Mouse (Mus musculus): Measurements from ENCODE around the gene Mul1. TPM values are rescaled to one million over a fixed set of nuclear protein-coding genes. Genes with fewer than 3 reads are reported as not detected.

Gene Mul1
- polyA plus RNA-seq, 1 experiment from 2014 or later: 18.6 TPM

DNA sequence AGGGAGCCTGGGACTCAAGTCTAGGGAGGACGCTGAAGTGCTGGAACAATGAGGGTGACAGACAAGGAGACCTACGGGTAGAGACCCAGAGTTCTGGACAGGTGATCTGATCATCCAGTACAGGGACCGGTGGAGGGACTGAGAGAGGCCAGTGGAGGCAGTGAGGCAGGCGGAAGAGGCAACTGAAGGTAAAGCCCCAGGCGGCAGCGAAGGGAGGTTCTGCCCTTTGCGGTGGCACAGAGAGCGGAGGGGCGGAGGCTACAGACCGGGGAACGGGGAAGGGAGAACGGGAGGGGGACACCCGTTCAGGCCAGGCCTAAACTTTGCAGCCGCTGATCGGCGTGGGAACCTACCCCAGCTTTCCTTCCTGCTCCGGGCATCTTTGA, 21.5 kb downstream of the Mul1 start:
- no peak overlapping the region for H3K27ac ChIP-seq (ENCODE audit: low read depth, low read length)
- H3K4me2 ChIP-seq (ENCODE audit: low read depth, low read length, severe bottlenecking): peak overlapping the region; percentile 78
- no peak for ATAC-seq (replicated peaks; ENCODE audit: low FRiP score)
- no peaks in the 10 kb centered on the region for H3K9me3 ChIP-seq (ENCODE audit: control insufficient read depth, low read length)
- peak overlapping the region; percentile 77 for H3K9ac ChIP-seq (ENCODE audit: low read length)
- DNase-seq (ENCODE audit: low spot score): no peak
- H3K4me1 ChIP-seq (replicated peaks; ENCODE audit: control insufficient read depth, insufficient read depth, low read length): peaks cover 20% of the 10 kb centered on the region
- peaks cover 32% of the 10 kb centered on the region for H3K27me3 ChIP-seq (ENCODE audit: control insufficient read depth, insufficient read depth, low read length)
- H3K36me3 ChIP-seq (ENCODE audit: control insufficient read depth, insufficient read depth, low read length): no peaks in the 10 kb centered on the region
- peak overlapping the region; percentile 79 for H3K4me3 ChIP-seq (ENCODE audit: low read depth, low read length)
- WGBS: 1% methylated on average over 17 of the region's 17 CpGs

DNA sequence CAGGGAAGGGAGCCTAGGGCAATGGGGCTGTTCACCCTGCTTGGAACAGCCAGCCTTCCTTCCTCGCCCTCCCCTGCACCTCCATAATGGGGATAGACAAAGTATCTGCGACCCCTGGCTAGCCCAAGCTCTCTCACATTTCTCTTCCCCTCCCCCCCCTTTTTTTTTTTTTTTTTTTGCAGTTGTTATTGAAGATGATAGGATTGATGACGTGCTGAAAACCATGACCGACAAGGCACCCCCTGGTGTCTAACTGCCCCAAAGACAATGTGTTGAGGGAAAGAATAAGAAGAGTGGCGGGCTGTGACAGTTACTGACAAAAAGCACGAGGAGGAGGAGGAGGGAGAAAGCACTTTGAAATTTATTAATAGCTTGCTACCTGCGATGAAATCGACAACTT, 22.1 kb downstream of the Mul1 start:
- H3K4me3 ChIP-seq (ENCODE audit: low read depth, low read length): peak overlapping the region; percentile 79
- WGBS: 6% methylated on average over 8 of the region's 8 CpGs
- H3K36me3 ChIP-seq (ENCODE audit: control insufficient read depth, insufficient read depth, low read length): no peaks in the 10 kb centered on the region
- peak overlapping the region; percentile 78 for H3K4me2 ChIP-seq (ENCODE audit: low read depth, low read length, severe bottlenecking)
- H3K9ac ChIP-seq (ENCODE audit: low read length): peak overlapping the region; percentile 77
- DNase-seq (ENCODE audit: low spot score): no peak
- H3K27ac ChIP-seq (ENCODE audit: low read depth, low read length): no peak overlapping the region
- H3K27me3 ChIP-seq (ENCODE audit: control insufficient read depth, insufficient read depth, low read length): peaks cover 31% of the 10 kb centered on the region
- no peaks in the 10 kb centered on the region for H3K9me3 ChIP-seq (ENCODE audit: control insufficient read depth, low read length)
- ATAC-seq (replicated peaks; ENCODE audit: low FRiP score): no peak
- H3K4me1 ChIP-seq (replicated peaks; ENCODE audit: control insufficient read depth, insufficient read depth, low read length): peaks cover 20% of the 10 kb centered on the region

DNA sequence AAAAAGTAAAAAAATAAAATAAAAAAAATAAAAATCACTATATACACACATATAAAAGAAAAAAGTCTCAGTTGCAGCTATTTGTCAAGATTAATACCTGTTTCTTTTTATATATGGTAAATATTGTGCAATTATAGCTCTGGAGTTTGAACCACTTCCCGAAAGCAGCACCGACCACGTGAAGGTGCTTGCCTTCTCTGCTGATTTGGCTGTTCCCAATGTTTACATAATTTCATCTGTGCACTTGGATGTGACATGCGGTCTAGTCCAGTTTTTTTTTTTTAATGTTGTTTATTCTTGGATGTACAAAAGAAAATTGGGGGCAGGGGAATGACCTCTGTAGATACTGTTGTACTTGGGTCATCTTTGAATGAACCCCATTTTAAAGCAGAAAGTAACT, 22.6 kb downstream of the Mul1 start:
- H3K9me3 ChIP-seq (ENCODE audit: control insufficient read depth, low read length): no peaks in the 10 kb centered on the region
- peaks cover 26% of the 10 kb centered on the region for H3K27me3 ChIP-seq (ENCODE audit: control insufficient read depth, insufficient read depth, low read length)
- no peak for DNase-seq (ENCODE audit: low spot score)
- 57% methylated on average over 4 of the region's 4 CpGs for WGBS
- H3K4me2 ChIP-seq (ENCODE audit: low read depth, low read length, severe bottlenecking): no peak overlapping the region; the same call in 1 of the 2 replicates
- H3K9ac ChIP-seq (ENCODE audit: low read length): no peak overlapping the region
- no peak for ATAC-seq (replicated peaks; ENCODE audit: low FRiP score)
- no peaks in the 10 kb centered on the region for H3K36me3 ChIP-seq (ENCODE audit: control insufficient read depth, insufficient read depth, low read length)
- peaks cover 20% of the 10 kb centered on the region for H3K4me1 ChIP-seq (replicated peaks; ENCODE audit: control insufficient read depth, insufficient read depth, low read length)
- no peak overlapping the region for H3K27ac ChIP-seq (ENCODE audit: low read depth, low read length)
- 0 out of 2 replicates have a peak overlapping the region, but pooled peaks have one; percentile 79 for H3K4me3 ChIP-seq (ENCODE audit: low read depth, low read length)

DNA sequence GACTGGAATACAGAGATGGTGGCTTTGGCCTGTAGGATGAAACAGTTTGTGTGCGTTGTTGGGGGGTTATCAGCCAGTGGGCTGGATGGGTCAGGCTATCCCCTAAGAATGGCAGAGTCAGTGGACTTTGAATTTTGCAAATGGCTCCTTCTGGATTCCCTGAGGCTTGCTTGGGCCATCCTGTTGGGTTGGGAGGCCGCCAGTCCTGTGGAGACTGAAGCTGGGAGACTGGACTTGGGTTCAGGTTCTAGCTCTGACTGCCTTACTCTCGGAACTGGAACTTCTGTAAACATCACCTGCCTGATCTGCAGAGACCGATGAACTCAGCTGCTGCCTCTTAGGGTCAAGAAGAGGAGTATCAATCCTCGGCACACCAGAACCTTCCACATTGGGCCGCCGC, 23.7 kb downstream of the Mul1 start:
- Histone ChIP-seq H3K4me2 (ENCODE audit: low read depth, low read length, severe bottlenecking) (no peak overlapping the region), H3K4me3 (ENCODE audit: low read depth, low read length) (no peak overlapping the region), H3K27ac (ENCODE audit: low read depth, low read length) (no peak overlapping the region), H3K9me3 (ENCODE audit: control insufficient read depth, low read length) (no peaks in the 10 kb centered on the region), H3K9ac (ENCODE audit: low read length) (no peak overlapping the region), H3K4me1 (replicated peaks; ENCODE audit: control insufficient read depth, insufficient read depth, low read length) (peaks cover 17% of the 10 kb centered on the region), H3K36me3 (ENCODE audit: control insufficient read depth, insufficient read depth, low read length) (no peaks in the 10 kb centered on the region), H3K27me3 (ENCODE audit: control insufficient read depth, insufficient read depth, low read length) (peaks cover 16% of the 10 kb centered on the region)
- WGBS: 82% methylated on average over 7 of the region's 7 CpGs
- no peak for DNase-seq (ENCODE audit: low spot score)
- ATAC-seq (replicated peaks; ENCODE audit: low FRiP score): no peak

DNA sequence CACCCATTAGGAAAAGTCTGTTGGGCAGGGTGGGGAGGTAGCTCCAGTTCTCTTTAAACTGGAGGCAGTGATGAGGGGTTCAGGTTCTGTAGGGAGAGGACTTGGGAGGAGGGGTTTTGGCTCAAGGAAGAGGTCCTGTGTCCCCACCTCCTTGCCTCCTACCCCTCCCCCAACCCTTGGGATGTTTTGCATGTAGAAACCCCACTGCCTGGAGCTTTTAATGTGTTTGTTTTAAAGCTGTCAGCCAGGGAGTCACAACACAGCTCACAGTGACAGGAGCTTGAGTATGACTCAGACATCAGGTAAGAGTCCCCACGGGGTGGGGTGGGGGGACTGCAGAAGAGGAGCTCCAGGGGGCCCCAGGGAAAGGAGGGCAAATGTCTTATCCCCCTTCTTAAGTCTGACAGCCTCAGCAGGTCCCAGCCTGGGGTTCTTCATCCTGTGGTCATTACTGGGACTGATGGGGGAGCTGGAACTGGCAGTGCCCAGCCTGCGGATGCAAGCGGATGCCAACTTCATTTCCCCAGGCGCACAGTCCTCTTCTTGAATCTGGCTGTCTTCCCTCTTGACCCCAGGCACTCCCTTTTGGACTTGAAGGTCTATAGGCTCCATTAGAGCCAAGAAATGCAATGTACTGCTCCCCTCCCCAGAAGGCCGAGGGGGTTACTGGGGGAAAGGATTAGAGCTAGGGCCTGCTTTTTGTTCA, 24.4 kb downstream of the Mul1 start:
- H3K36me3 ChIP-seq (ENCODE audit: control insufficient read depth, insufficient read depth, low read length): no peaks in the 10 kb centered on the region
- H3K4me2 ChIP-seq (ENCODE audit: low read depth, low read length, severe bottlenecking): no peak overlapping the region
- no peak overlapping the region for H3K4me3 ChIP-seq (ENCODE audit: low read depth, low read length)
- ATAC-seq (replicated peaks; ENCODE audit: low FRiP score): no peak
- peaks cover 18% of the 10 kb centered on the region for H3K4me1 ChIP-seq (replicated peaks; ENCODE audit: control insufficient read depth, insufficient read depth, low read length)
- H3K27ac ChIP-seq (ENCODE audit: low read depth, low read length): no peak overlapping the region
- H3K9ac ChIP-seq (ENCODE audit: low read length): no peak overlapping the region
- H3K9me3 ChIP-seq (ENCODE audit: control insufficient read depth, low read length): no peaks in the 10 kb centered on the region
- 60% methylated on average over 5 of the region's 5 CpGs for WGBS
- no peak for DNase-seq (ENCODE audit: low spot score)
- H3K27me3 ChIP-seq (ENCODE audit: control insufficient read depth, insufficient read depth, low read length): peaks cover 10% of the 10 kb centered on the region

DNA sequence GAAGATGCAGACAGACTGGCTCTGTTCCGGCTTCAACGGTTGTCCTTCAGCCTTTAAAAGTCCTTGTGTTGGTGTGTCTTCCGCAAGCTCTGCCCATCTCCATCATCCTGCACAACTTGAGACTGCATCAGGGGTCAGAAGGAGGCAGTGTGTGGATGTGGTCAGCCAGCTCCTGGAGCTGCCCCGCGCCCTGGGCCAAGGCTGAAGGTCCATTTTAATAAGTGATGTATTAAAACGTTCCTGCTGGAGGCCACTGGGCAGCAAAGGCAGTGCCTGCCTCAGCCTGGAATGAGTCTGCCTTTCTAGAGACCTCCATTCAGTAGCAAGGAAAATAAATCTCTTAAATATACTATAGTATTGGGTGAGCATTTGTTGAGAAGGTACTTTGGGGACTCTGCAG, 25.3 kb downstream of the Mul1 start:
- DNase-seq (ENCODE audit: low spot score): no peak
- H3K4me1 ChIP-seq (replicated peaks; ENCODE audit: control insufficient read depth, insufficient read depth, low read length): peaks cover 25% of the 10 kb centered on the region
- 80% methylated on average over 6 of the region's 6 CpGs for WGBS

DNA sequence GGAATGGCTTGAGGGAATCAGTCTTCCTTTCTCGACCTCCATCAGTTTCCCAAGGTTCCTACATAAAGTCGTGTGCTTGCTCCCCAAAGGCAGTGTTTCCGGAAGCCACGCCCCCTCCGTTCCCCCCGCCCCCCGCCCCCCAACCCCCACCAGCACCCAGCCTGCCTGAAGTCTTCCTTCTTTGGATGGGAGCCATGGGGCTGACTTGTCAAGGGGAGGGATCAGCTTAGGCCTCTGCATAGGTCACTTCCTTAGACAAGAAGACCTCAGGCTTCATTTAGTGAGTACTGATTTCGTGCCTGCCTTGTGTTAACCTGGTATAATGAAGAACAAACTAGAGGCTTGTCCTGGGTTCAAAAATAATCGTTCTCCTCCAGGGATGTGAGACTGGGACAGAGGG, 26.4 kb downstream of the Mul1 start:
- Histone ChIP-seq H3K9ac (ENCODE audit: low read length) (no peak overlapping the region), H3K27me3 (ENCODE audit: control insufficient read depth, insufficient read depth, low read length) (peaks cover 11% of the 10 kb centered on the region), H3K27ac (ENCODE audit: low read depth, low read length) (no peak overlapping the region), H3K4me3 (ENCODE audit: low read depth, low read length) (no peak overlapping the region), H3K4me1 (replicated peaks; ENCODE audit: control insufficient read depth, insufficient read depth, low read length) (peaks cover 23% of the 10 kb centered on the region), H3K9me3 (ENCODE audit: control insufficient read depth, low read length) (no peaks in the 10 kb centered on the region), H3K36me3 (ENCODE audit: control insufficient read depth, insufficient read depth, low read length) (no peaks in the 10 kb centered on the region), H3K4me2 (ENCODE audit: low read depth, low read length, severe bottlenecking) (no peak overlapping the region)
- ATAC-seq (replicated peaks; ENCODE audit: low FRiP score) (no peak), DNase-seq (ENCODE audit: low spot score) (no peak)
- 30% methylated on average over 9 of the region's 9 CpGs for WGBS

More for the DNA sequence above, 25.3 kb downstream of the Mul1 start:
- no peak for ATAC-seq (replicated peaks; ENCODE audit: low FRiP score)
- H3K9ac ChIP-seq (ENCODE audit: low read length): no peak overlapping the region
- H3K4me3 ChIP-seq (ENCODE audit: low read depth, low read length): no peak overlapping the region
- H3K4me2 ChIP-seq (ENCODE audit: low read depth, low read length, severe bottlenecking): no peak overlapping the region
- no peaks in the 10 kb centered on the region for H3K36me3 ChIP-seq (ENCODE audit: control insufficient read depth, insufficient read depth, low read length)
- H3K27me3 ChIP-seq (ENCODE audit: control insufficient read depth, insufficient read depth, low read length): peaks cover 10% of the 10 kb centered on the region
- H3K27ac ChIP-seq (ENCODE audit: low read depth, low read length): no peak overlapping the region
- H3K9me3 ChIP-seq (ENCODE audit: control insufficient read depth, low read length): no peaks in the 10 kb centered on the region

DNA sequence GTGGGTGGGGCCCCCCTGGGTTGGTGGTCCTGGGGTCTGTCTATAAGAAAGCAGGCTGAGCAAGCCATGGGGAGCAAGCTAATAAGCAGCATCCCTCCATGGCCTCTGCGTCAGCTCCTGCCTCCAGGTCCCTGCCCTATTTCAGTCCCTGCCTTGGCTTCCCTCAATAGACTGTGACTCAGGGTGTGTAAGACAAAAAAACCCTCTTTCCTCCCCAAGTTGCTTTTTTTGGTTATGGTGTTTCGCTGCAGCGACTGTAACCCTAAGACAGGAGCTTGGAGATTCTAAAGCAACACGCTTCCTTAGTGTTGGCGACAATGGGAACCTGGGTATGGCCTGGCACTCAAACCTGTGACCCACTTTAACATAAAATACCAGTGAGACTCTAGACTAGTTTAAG, 27.0 kb downstream of the Mul1 start:
- no peak overlapping the region for H3K9ac ChIP-seq (ENCODE audit: low read length)
- H3K4me1 ChIP-seq (replicated peaks; ENCODE audit: control insufficient read depth, insufficient read depth, low read length): peaks cover 18% of the 10 kb centered on the region
- WGBS: 94% methylated on average over 5 of the region's 5 CpGs
- H3K4me2 ChIP-seq (ENCODE audit: low read depth, low read length, severe bottlenecking): no peak overlapping the region
- H3K36me3 ChIP-seq (ENCODE audit: control insufficient read depth, insufficient read depth, low read length): no peaks in the 10 kb centered on the region
- no peak overlapping the region for H3K27ac ChIP-seq (ENCODE audit: low read depth, low read length)
- peaks cover 9% of the 10 kb centered on the region for H3K27me3 ChIP-seq (ENCODE audit: control insufficient read depth, insufficient read depth, low read length)
- DNase-seq (ENCODE audit: low spot score) (no peak), ATAC-seq (replicated peaks; ENCODE audit: low FRiP score) (no peak)
- H3K9me3 ChIP-seq (ENCODE audit: control insufficient read depth, low read length): no peaks in the 10 kb centered on the region
- H3K4me3 ChIP-seq (ENCODE audit: low read depth, low read length): no peak overlapping the region

Data from forebrain, embryonic 11.5 days (tissue).